Mouse (Mus musculus): ENCODE measurements around the gene B430305J03Rik.

B430305J03Rik gene

GRCm38 (mm10) chr3:61365779-61366373 is at the start of gene B430305J03Rik:
Gene B430305J03Rik (minus strand): TSS chr3:61365951.
- peak in 1 of 2 experiments; percentile 30 for DNase-seq

GRCm38 (mm10) chr3:61409683-61410082 is 43.9 kb upstream of the B430305J03Rik start:
- DNase-seq, result peak; percentile 3 to 9

GRCm38 (mm10) chr3:61406921-61407320 is 41.2 kb upstream of the B430305J03Rik start:
- no peak for DNase-seq

GRCm38 (mm10) chr3:61400823-61401387 is 35.2 kb upstream of the B430305J03Rik start:
- no peak for DNase-seq

- DNase-seq, result no peak
Observed at GRCm38 (mm10) chr3:61396728-61397127, 31.0 kb upstream of the B430305J03Rik start.

GRCm38 (mm10) chr3:61395382-61395781 is 29.6 kb upstream of the B430305J03Rik start:
- DNase-seq, result no peak

- DNase-seq, result no peak
Observed at GRCm38 (mm10) chr3:61393520-61393919, 27.8 kb upstream of the B430305J03Rik start.

- no peak for DNase-seq
Observed at GRCm38 (mm10) chr3:61392881-61393280, 27.1 kb upstream of the B430305J03Rik start.

- no peak for DNase-seq
Observed at GRCm38 (mm10) chr3:61391564-61391963, 25.8 kb upstream of the B430305J03Rik start.

- no peak for DNase-seq
Observed at GRCm38 (mm10) chr3:61386368-61386767, 20.6 kb upstream of the B430305J03Rik start.

- no peak for DNase-seq
Observed at GRCm38 (mm10) chr3:61376001-61376400, 10.2 kb upstream of the B430305J03Rik start.

- DNase-seq, result peak in 1 of 2 experiments; percentile 8
Observed at GRCm38 (mm10) chr3:61368446-61368845, 2.7 kb upstream of the B430305J03Rik start.

GRCm38 (mm10) chr3:61364978-61365778 is 573 bp downstream of the B430305J03Rik start:
- DNase-seq, result peak; percentile 47 to 48

GRCm38 (mm10) chr3:61364661-61364977 is 1.1 kb downstream of the B430305J03Rik start:
- DNase-seq, result no peak

- DNase-seq, result peak; percentile 93 to 94
Observed at GRCm38 (mm10) chr3:61363989-61364660, 1.6 kb downstream of the B430305J03Rik start.

GRCm38 (mm10) chr3:61363161-61363988 is 2.4 kb downstream of the B430305J03Rik start:
- peak; percentile 86 to 90 for DNase-seq

- no peak for DNase-seq
Observed at GRCm38 (mm10) chr3:61362821-61363160, 3.0 kb downstream of the B430305J03Rik start.

- no peak for DNase-seq
Observed at GRCm38 (mm10) chr3:61361338-61361737, 4.4 kb downstream of the B430305J03Rik start, which contains the start of gene Rap2b. Gene Rap2b (plus strand): TSS chr3:61361638.

- DNase-seq, result no peak
Observed at GRCm38 (mm10) chr3:61358756-61359293, 6.9 kb downstream of the B430305J03Rik start.

- no peak for DNase-seq
Observed at GRCm38 (mm10) chr3:61358107-61358506, 7.6 kb downstream of the B430305J03Rik start.

- DNase-seq, result no peak
Observed at GRCm38 (mm10) chr3:61355464-61355863, 10.3 kb downstream of the B430305J03Rik start.

GRCm38 (mm10) chr3:61349433-61349832 is 16.3 kb downstream of the B430305J03Rik start:
- DNase-seq, result no peak

All from thymus, postnatal 36 days (tissue).